Mouse (Mus musculus): ENCODE data around the gene R3hdm2. TPM values are rescaled to one million over a fixed set of nuclear protein-coding genes. Genes with fewer than 3 reads are reported as not detected.

R3hdm2 gene
- total and polyA plus RNA-seq, 3 experiments: 8.2 to 60.6 TPM; not detected in 1

GRCm38 (mm10) chr10:127479131-127479530 lies 99.0 kb downstream of the R3hdm2 start:
- DNase-seq (ENCODE audit: low read depth, low spot score): peak; percentile 48
- Histone ChIP-seq H3K27ac (ENCODE audit: control insufficient read depth, low read depth, low read length) (no peak overlapping the region), H3K4me1 (ENCODE audit: control insufficient read depth in 1 of 2, insufficient read depth in 2 of 2, low read length in 2 of 2) (peaks cover 3 to 5% of the 10 kb centered on the region in 2 experiments), H3K9me3 (replicated peaks; ENCODE audit: insufficient read depth, low read length) (no peaks in the 10 kb centered on the region), H3K79me2 (ENCODE audit: control insufficient read depth, insufficient read depth, low read length, poor library complexity) (no peaks in the 10 kb centered on the region), H3K4me3 (ENCODE audit: control insufficient read depth in 1 of 2, insufficient read depth in 1 of 2, low read depth in 2 of 2, low read length in 2 of 2) (no peak overlapping the region), H3K27me3 (ENCODE audit: control insufficient read depth in 1 of 2, insufficient read depth in 2 of 2, low read length in 2 of 2) (no peaks in the 10 kb centered on the region), H3K9ac (ENCODE audit: control insufficient read depth, low read depth, low read length, poor library complexity, severe bottlenecking) (no peak overlapping the region), H3K36me3 (ENCODE audit: control insufficient read depth in 1 of 2, insufficient read depth in 2 of 2, low read length in 2 of 2) (peaks cover 4 to 5% of the 10 kb centered on the region in 2 experiments)
- TF ChIP-seq RAD21 (IDR thresholded peaks at IDR 0.05; ENCODE audit: low read depth, low read length): peak; percentile 43
- TF ChIP-seq CTCF (IDR thresholded peaks at IDR 0.05 in 2 of 3, conservative IDR thresholded peaks at IDR 0.05 in 1 of 3; ENCODE audit: control insufficient read depth in 1 of 3, insufficient read depth in 1 of 3, low read depth in 2 of 3, low read length in 3 of 3, poor library complexity in 1 of 3, severe bottlenecking in 1 of 3): peak in 2 of 3 experiments; percentile 38 to 64; a peak in 4 of 6 replicates
- no peak for TF ChIP-seq UBTF (IDR thresholded peaks at IDR 0.05; ENCODE audit: borderline replicate concordance, insufficient read depth, low read depth, low read length)
- no peak for TF ChIP-seq MAZ (IDR thresholded peaks at IDR 0.05; ENCODE audit: low read depth, low read length)
- TF ChIP-seq TCF12 (IDR thresholded peaks at IDR 0.05; ENCODE audit: low read depth, low read length): no peak
- peak; percentile 46 for TF ChIP-seq SMC3 (IDR thresholded peaks at IDR 0.05; ENCODE audit: low read depth, low read length)
- no peak for TF ChIP-seq USF2 (IDR thresholded peaks at IDR 0.05; ENCODE audit: borderline replicate concordance in 1 of 2, insufficient read depth in 1 of 2, low read depth in 1 of 2, low read length in 2 of 2)

DNA sequence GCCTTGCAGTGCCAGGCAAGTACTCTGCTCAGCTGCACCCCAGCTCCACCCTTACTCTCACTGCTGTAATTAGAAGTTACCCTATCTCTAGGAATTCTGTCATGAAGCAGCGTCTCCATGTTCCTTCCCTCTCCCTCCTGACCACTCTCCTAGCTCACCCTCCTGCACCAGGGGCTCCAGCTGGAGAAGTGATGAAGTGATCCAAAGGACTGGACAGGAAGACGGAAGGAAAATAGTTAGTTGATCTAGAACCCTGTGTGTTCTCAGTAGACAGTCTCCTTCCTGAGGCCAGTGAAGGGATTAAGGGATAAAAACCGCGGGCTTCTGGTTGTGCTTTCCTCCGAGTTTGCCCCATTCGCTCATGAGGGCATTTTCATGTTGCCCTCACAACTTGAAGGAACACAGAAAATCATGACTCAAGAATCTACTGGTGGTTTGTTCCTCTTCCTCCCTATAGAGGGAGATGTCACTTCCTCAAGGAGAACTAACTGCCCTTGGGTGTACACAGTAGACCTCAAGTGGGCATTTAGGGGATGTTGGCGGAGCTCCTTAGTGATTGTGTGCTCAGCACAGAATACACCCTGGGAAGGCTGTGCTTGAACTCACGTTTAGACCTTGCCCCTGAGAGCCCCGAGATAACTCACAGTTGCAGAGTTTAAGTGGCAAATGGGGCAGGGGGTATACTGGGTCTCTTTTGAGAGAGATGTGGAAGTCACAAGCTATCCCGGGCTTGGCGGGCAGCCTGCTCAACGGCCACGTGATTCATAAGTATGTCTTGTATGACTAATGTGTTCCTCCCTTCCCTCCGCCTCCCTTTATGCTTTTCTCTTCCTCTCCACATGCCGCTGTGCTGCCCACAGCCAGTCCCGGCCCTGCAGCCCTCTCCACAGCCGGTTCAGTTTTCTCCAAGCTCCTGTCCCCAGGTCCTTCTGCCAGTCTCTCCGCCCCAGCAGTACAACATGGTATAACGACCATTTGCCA lies 101.0 kb downstream of the R3hdm2 start:
- no peak overlapping the region for H3K4me3 ChIP-seq (ENCODE audit: control insufficient read depth in 1 of 2, insufficient read depth in 1 of 2, low read depth in 2 of 2, low read length in 2 of 2)
- H3K27ac ChIP-seq (ENCODE audit: control insufficient read depth, low read depth, low read length): no peak overlapping the region
- peak in 1 of 3 experiments; percentile 15; a peak in 1 of 6 replicates for TF ChIP-seq CTCF (IDR thresholded peaks at IDR 0.05 in 2 of 3, conservative IDR thresholded peaks at IDR 0.05 in 1 of 3; ENCODE audit: control insufficient read depth in 1 of 3, insufficient read depth in 1 of 3, low read depth in 2 of 3, low read length in 3 of 3, poor library complexity in 1 of 3, severe bottlenecking in 1 of 3)
- no peak for TF ChIP-seq MAZ (IDR thresholded peaks at IDR 0.05; ENCODE audit: low read depth, low read length)

GRCm38 (mm10) chr10:127485235-127485634 lies 105.1 kb downstream of the R3hdm2 start:
- Histone ChIP-seq H3K4me3 (ENCODE audit: control insufficient read depth in 1 of 2, insufficient read depth in 1 of 2, low read depth in 2 of 2, low read length in 2 of 2) (no peak overlapping the region), H3K36me3 (ENCODE audit: control insufficient read depth in 1 of 2, insufficient read depth in 2 of 2, low read length in 2 of 2) (peaks cover 0 to 4% of the 10 kb centered on the region in 2 experiments; a peak in 2 of 4 replicates), H3K9me3 (replicated peaks; ENCODE audit: insufficient read depth, low read length) (no peaks in the 10 kb centered on the region), H3K79me2 (ENCODE audit: control insufficient read depth, insufficient read depth, low read length, poor library complexity) (no peaks in the 10 kb centered on the region), H3K9ac (ENCODE audit: control insufficient read depth, low read depth, low read length, poor library complexity, severe bottlenecking) (no peak overlapping the region), H3K27me3 (ENCODE audit: control insufficient read depth in 1 of 2, insufficient read depth in 2 of 2, low read length in 2 of 2) (no peaks in the 10 kb centered on the region), H3K27ac (ENCODE audit: control insufficient read depth, low read depth, low read length) (no peak overlapping the region), H3K4me1 (ENCODE audit: control insufficient read depth in 1 of 2, insufficient read depth in 2 of 2, low read length in 2 of 2) (no peaks in the 10 kb centered on the region)
- no peak for TF ChIP-seq ELF1 (IDR thresholded peaks at IDR 0.05; ENCODE audit: low read depth, low read length)
- no peak for TF ChIP-seq MAFK (IDR thresholded peaks at IDR 0.05; ENCODE audit: borderline replicate concordance, low read depth, low read length)
- TF ChIP-seq USF2 (IDR thresholded peaks at IDR 0.05; ENCODE audit: borderline replicate concordance in 1 of 2, insufficient read depth in 1 of 2, low read depth in 1 of 2, low read length in 2 of 2): no peak
- TF ChIP-seq JUND (IDR thresholded peaks at IDR 0.05; ENCODE audit: low read depth, low read length): no peak
- no peak for TF ChIP-seq POLR2A (IDR thresholded peaks at IDR 0.05; ENCODE audit: control insufficient read depth in 1 of 2, insufficient read depth in 1 of 2, low read depth in 1 of 2, low read length in 2 of 2, poor library complexity in 1 of 2)
- TF ChIP-seq E2F4 (IDR thresholded peaks at IDR 0.05; ENCODE audit: borderline replicate concordance, low read depth, low read length): no peak
- no peak for TF ChIP-seq ETS1 (IDR thresholded peaks at IDR 0.05; ENCODE audit: low read depth, low read length)
- TF ChIP-seq KAT2A (conservative IDR thresholded peaks at IDR 0.05; ENCODE audit: low read depth, low read length): no peak
- no peak for DNase-seq (ENCODE audit: low read depth, low spot score)

More for the DNA sequence above, 101.0 kb downstream of the R3hdm2 start:
- no peaks in the 10 kb centered on the region for H3K79me2 ChIP-seq (ENCODE audit: control insufficient read depth, insufficient read depth, low read length, poor library complexity)
- H3K9me3 ChIP-seq (replicated peaks; ENCODE audit: insufficient read depth, low read length): no peaks in the 10 kb centered on the region
- peaks cover 0 to 5% of the 10 kb centered on the region in 2 experiments; a peak in 2 of 4 replicates for H3K36me3 ChIP-seq (ENCODE audit: control insufficient read depth in 1 of 2, insufficient read depth in 2 of 2, low read length in 2 of 2)
- DNase-seq (ENCODE audit: low read depth, low spot score): peak; percentile 16
- H3K4me1 ChIP-seq (ENCODE audit: control insufficient read depth in 1 of 2, insufficient read depth in 2 of 2, low read length in 2 of 2): no peaks in the 10 kb centered on the region
- no peak overlapping the region for H3K9ac ChIP-seq (ENCODE audit: control insufficient read depth, low read depth, low read length, poor library complexity, severe bottlenecking)
- H3K27me3 ChIP-seq (ENCODE audit: control insufficient read depth in 1 of 2, insufficient read depth in 2 of 2, low read length in 2 of 2): no peaks in the 10 kb centered on the region

Data from MEL (cell line).